Mouse (Mus musculus) C2C12 (cell line): ENCODE results near the gene Exph5. TPM values are rescaled to one million over a fixed set of nuclear protein-coding genes. Genes with fewer than 3 reads are reported as not detected.

Experiments used
- H3K27me3 ChIP-seq: one replicate; pipeline ENCODE4 v1.6.1; 2011; ENCODE audit not compliant: control insufficient read depth, insufficient read depth, insufficient read length
- H3K36me3 ChIP-seq: one replicate; pipeline ENCODE4 v1.6.1; 2011; ENCODE audit not compliant: control insufficient read depth, insufficient read depth
- H3K4me3 ChIP-seq: one replicate; pipeline ENCODE4 v1.5.1; 2011; ENCODE audit warnings: mild to moderate bottlenecking, control low read depth; ENCODE audit not compliant: poor library complexity, insufficient read depth, severe bottlenecking
- H3K79me2 ChIP-seq: one replicate; pipeline ENCODE4 v1.6.1; 2011; ENCODE audit not compliant: control insufficient read depth, insufficient read depth
- H3K79me3 ChIP-seq: one replicate; pipeline ENCODE4 v1.6.1; 2011; ENCODE audit warnings: low read depth, control low read depth
- H3ac ChIP-seq: one replicate; pipeline ENCODE3; 2011; ENCODE audit warnings: low read depth; ENCODE audit not compliant: control insufficient read depth, insufficient read length
- CEBPB ChIP-seq: IDR thresholded peaks from one replicate; pipeline ENCODE4 v1.6.1; 2011; ENCODE audit warnings: low read depth, mild to moderate bottlenecking, control low read depth, moderate library complexity
- CTCF ChIP-seq: IDR thresholded peaks from one replicate; pipeline ENCODE4 v1.5.1; 2011; ENCODE audit not compliant: control insufficient read depth, insufficient read depth, insufficient read length
- FOSL1 ChIP-seq: IDR thresholded peaks from one replicate; pipeline ENCODE4 v1.8.0; 2011; ENCODE audit warnings: mild to moderate bottlenecking, low read length; ENCODE audit not compliant: poor library complexity, insufficient read depth, severe bottlenecking
- MAX ChIP-seq: IDR thresholded peaks from one replicate; pipeline ENCODE4 v1.6.1; 2011; ENCODE audit warnings: mild to moderate bottlenecking, control low read depth
- MYOD1 ChIP-seq: IDR thresholded peaks from one replicate; pipeline ENCODE4 v1.6.1; 2011; ENCODE audit warnings: low read depth; ENCODE audit not compliant: control insufficient read depth, insufficient read length
- MYOG ChIP-seq: IDR thresholded peaks from one replicate; pipeline ENCODE4 v1.6.1; 2011; ENCODE audit not compliant: control insufficient read depth, insufficient read length; ENCODE audit errors: extremely low read depth
- USF1 ChIP-seq: IDR thresholded peaks from one replicate; pipeline ENCODE4 v1.6.1; 2011; ENCODE audit warnings: low read depth, mild to moderate bottlenecking, control low read depth, moderate library complexity
- polyA plus RNA-seq: library from polyadenylated mRNA; unstranded; fragments of >200 nt; fragmentation: generic; extraction: Trizol; gene quantifications from one replicate; pipeline ENCODE4 v1.2.1, GENCODE M21; 2012; ENCODE audit warnings: missing spikeins

Exph5 gene
- polyA plus RNA-seq, 1 experiment: not detected

- no peaks in the 10 kb centered on the region for H3K36me3 ChIP-seq
- H3K27me3 ChIP-seq: peaks cover 28% of the 10 kb centered on the region
- no peak overlapping the region for H3K4me3 ChIP-seq
- no peak overlapping the region for H3ac ChIP-seq
- no peaks in the 10 kb centered on the region for H3K79me2 ChIP-seq
- TF ChIP-seq FOSL1 (no peak), MYOG (no peak), CEBPB (no peak)
- no peaks in the 10 kb centered on the region for H3K79me3 ChIP-seq
These were observed 945 bp downstream of the Exph5 start for GRCm38 (mm10) chr9:53302415-53302814.

GRCm38 (mm10) chr9:53307904-53308303 lies 6.4 kb downstream of the Exph5 start:
- TF ChIP-seq CTCF (no peak), CEBPB (no peak), FOSL1 (no peak), MAX (no peak), USF1 (no peak), MYOD1 (no peak), MYOG (no peak)
- H3K36me3 ChIP-seq: no peaks in the 10 kb centered on the region
- H3K27me3 ChIP-seq: peaks cover 4% of the 10 kb centered on the region
- H3K79me3 ChIP-seq: no peaks in the 10 kb centered on the region
- H3K79me2 ChIP-seq: no peaks in the 10 kb centered on the region
- H3K4me3 ChIP-seq: no peak overlapping the region
- H3ac ChIP-seq: no peak overlapping the region

- H3K79me3 ChIP-seq: no peaks in the 10 kb centered on the region
- no peaks in the 10 kb centered on the region for H3K79me2 ChIP-seq
- peaks cover 12% of the 10 kb centered on the region for H3K27me3 ChIP-seq
- H3K36me3 ChIP-seq: no peaks in the 10 kb centered on the region
- H3ac ChIP-seq: no peak overlapping the region
- no peak for TF ChIP-seq MYOG
- no peak for TF ChIP-seq CEBPB
- TF ChIP-seq MAX: no peak
- TF ChIP-seq CTCF: no peak
- TF ChIP-seq MYOD1: no peak
- no peak for TF ChIP-seq USF1
- no peak for TF ChIP-seq FOSL1
- no peak overlapping the region for H3K4me3 ChIP-seq
These were observed 11.5 kb downstream of the Exph5 start for GRCm38 (mm10) chr9:53312981-53313380.

- Histone ChIP-seq H3K79me2 (no peaks in the 10 kb centered on the region), H3K27me3 (no peaks in the 10 kb centered on the region), H3K36me3 (no peaks in the 10 kb centered on the region), H3ac (no peak overlapping the region), H3K79me3 (no peaks in the 10 kb centered on the region), H3K4me3 (no peak overlapping the region)
- TF ChIP-seq MYOD1 (no peak), CTCF (no peak), USF1 (no peak), FOSL1 (no peak), MYOG (no peak), CEBPB (no peak), MAX (no peak)
These were observed 19.6 kb downstream of the Exph5 start for GRCm38 (mm10) chr9:53320894-53321650.

GRCm38 (mm10) chr9:53321683-53322082 lies 20.2 kb downstream of the Exph5 start:
- TF ChIP-seq FOSL1 (no peak), USF1 (no peak), MYOG (no peak), MYOD1 (no peak), MAX (no peak), CTCF (no peak), CEBPB (no peak)
- no peaks in the 10 kb centered on the region for H3K27me3 ChIP-seq

More at GRCm38 (mm10) chr9:53321683-53322082, 20.2 kb downstream of the Exph5 start:
- no peaks in the 10 kb centered on the region for H3K79me3 ChIP-seq
- no peak overlapping the region for H3ac ChIP-seq
- H3K36me3 ChIP-seq: no peaks in the 10 kb centered on the region
- H3K79me2 ChIP-seq: no peaks in the 10 kb centered on the region
- H3K4me3 ChIP-seq: no peak overlapping the region
